Mouse (Mus musculus) heart, embryonic 10.5 days (tissue): ENCODE data around the gene Adgrb3. TPM values are rescaled to one million over a fixed set of nuclear protein-coding genes. Genes with fewer than 3 reads are reported as not detected.
"Not testable (repeated sequence)": the region's sequence is repeated elsewhere in the genome, so short reads cannot be mapped to it uniquely, and the experiment has no call there.

Experiments used
- DNase-seq: peaks from one replicate; pipeline ENCODE4 v3.0.0-alpha.2; 2017; ENCODE audit warnings: low spot score
- H3K27ac ChIP-seq: fragments of 300-500 bp; sonication (generic); 2 replicates; pipeline ENCODE4 v1.5.1; 2016; ENCODE audit warnings: mild to moderate bottlenecking
- H3K27me3 ChIP-seq: fragments of 300-500 bp; sonication (generic); 2 replicates; pipeline ENCODE4 v1.6.1; 2016; ENCODE audit warnings: mild to moderate bottlenecking; ENCODE audit not compliant: poor library complexity, insufficient read depth, severe bottlenecking
- H3K36me3 ChIP-seq: fragments of 300-500 bp; sonication (generic); 2 replicates; pipeline ENCODE4 v1.6.1; 2016; ENCODE audit warnings: mild to moderate bottlenecking, moderate library complexity
- H3K4me1 ChIP-seq: fragments of 300-500 bp; sonication (generic); 2 replicates; pipeline ENCODE4 v1.6.1; 2016; ENCODE audit warnings: mild to moderate bottlenecking
- H3K4me3 ChIP-seq: fragments of 300-500 bp; sonication (generic); 2 replicates; pipeline ENCODE4 v1.5.1; 2016; ENCODE audit warnings: mild to moderate bottlenecking, moderate library complexity
- H3K9me3 ChIP-seq: fragments of 300-500 bp; sonication (generic); 2 replicates; pipeline ENCODE4 v1.6.1; 2016; ENCODE audit warnings: mild to moderate bottlenecking, moderate library complexity
- WGBS: fragments of 180-500 bp; shearing (Covaris S2); methylation state at CpG from one replicate; pipeline ENCODE4 v1.1.7; 2016; 5-methylcytosine and 5-hydroxymethylcytosine counted together
- polyA plus RNA-seq: library from polyadenylated mRNA; unstranded; fragments of >200 nt; fragmentation: Nextera tagmentation; extraction: Ambion mirVana; gene quantifications from 2 replicates; pipeline ENCODE4 v1.2.1, GENCODE M21; 2016

The Adgrb3 gene
- polyA plus RNA-seq, 1 experiment from 2014 or later: 0.43 TPM

GRCm38 (mm10) chr1:25697179-25697578 lies 132.3 kb downstream of the Adgrb3 start:
- Histone ChIP-seq H3K4me1 (no peaks in the 10 kb centered on the region), H3K27me3 (no peaks in the 10 kb centered on the region), H3K4me3 (no peak overlapping the region), H3K9me3 (no peaks in the 10 kb centered on the region), H3K27ac (no peak overlapping the region), H3K36me3 (no peaks in the 10 kb centered on the region)
- no peak for DNase-seq
- 80% methylated on average over 4 of the region's 4 CpGs for WGBS

GRCm38 (mm10) chr1:25696771-25697170 lies 132.7 kb downstream of the Adgrb3 start:
- Histone ChIP-seq H3K4me1 (no peaks in the 10 kb centered on the region), H3K9me3 (no peaks in the 10 kb centered on the region), H3K36me3 (no peaks in the 10 kb centered on the region), H3K27me3 (no peaks in the 10 kb centered on the region), H3K27ac (no peak overlapping the region), H3K4me3 (no peak overlapping the region)
- 54% methylated on average over 3 of the region's 3 CpGs for WGBS
- no peak for DNase-seq

GRCm38 (mm10) chr1:25682118-25682517 lies 147.4 kb downstream of the Adgrb3 start:
- no peak overlapping the region for H3K27ac ChIP-seq
- H3K9me3 ChIP-seq: no peaks in the 10 kb centered on the region
- H3K4me3 ChIP-seq: no peak overlapping the region
- DNase-seq: no peak
- no peaks in the 10 kb centered on the region for H3K4me1 ChIP-seq
- WGBS: 75% methylated on average over 3 of the region's 3 CpGs
- no peaks in the 10 kb centered on the region for H3K27me3 ChIP-seq
- no peaks in the 10 kb centered on the region for H3K36me3 ChIP-seq

GRCm38 (mm10) chr1:25679656-25680055 lies 149.9 kb downstream of the Adgrb3 start:
- H3K27me3 ChIP-seq: no peaks in the 10 kb centered on the region
- no peaks in the 10 kb centered on the region for H3K36me3 ChIP-seq
- no peak overlapping the region for H3K4me3 ChIP-seq
- 58% methylated on average over 2 of the region's 2 CpGs for WGBS
- no peaks in the 10 kb centered on the region for H3K4me1 ChIP-seq
- no peaks in the 10 kb centered on the region for H3K9me3 ChIP-seq
- no peak overlapping the region for H3K27ac ChIP-seq
- no peak for DNase-seq

GRCm38 (mm10) chr1:25652717-25653116 lies 176.8 kb downstream of the Adgrb3 start:
- no peaks in the 10 kb centered on the region for H3K36me3 ChIP-seq
- no peak overlapping the region for H3K4me3 ChIP-seq
- WGBS: 89% methylated on average over 1 of the region's 1 CpGs
- DNase-seq: no peak
- H3K27ac ChIP-seq: no peak overlapping the region
- H3K4me1 ChIP-seq: no peaks in the 10 kb centered on the region
- no peaks in the 10 kb centered on the region for H3K27me3 ChIP-seq
- no peaks in the 10 kb centered on the region for H3K9me3 ChIP-seq

GRCm38 (mm10) chr1:25644256-25644655 lies 185.3 kb downstream of the Adgrb3 start:
- no peak overlapping the region for H3K4me3 ChIP-seq
- no peaks in the 10 kb centered on the region for H3K4me1 ChIP-seq
- H3K27ac ChIP-seq: no peak overlapping the region
- H3K27me3 ChIP-seq: no peaks in the 10 kb centered on the region
- no peak for DNase-seq
- no peaks in the 10 kb centered on the region for H3K36me3 ChIP-seq
- H3K9me3 ChIP-seq: no peaks in the 10 kb centered on the region
- 82% methylated on average over 5 of the region's 5 CpGs for WGBS

GRCm38 (mm10) chr1:25621458-25621857 lies 208.0 kb downstream of the Adgrb3 start:
- WGBS: 65% methylated on average over 4 of the region's 4 CpGs
- H3K36me3 ChIP-seq: no peaks in the 10 kb centered on the region
- no peak overlapping the region for H3K4me3 ChIP-seq

GRCm38 (mm10) chr1:25616954-25617353 lies 212.6 kb downstream of the Adgrb3 start:
- Histone ChIP-seq H3K36me3 (no peaks in the 10 kb centered on the region), H3K27ac (no peak overlapping the region), H3K4me3 (no peak overlapping the region), H3K9me3 (no peaks in the 10 kb centered on the region), H3K27me3 (no peaks in the 10 kb centered on the region), H3K4me1 (no peaks in the 10 kb centered on the region)
- DNase-seq: no peak

More at GRCm38 (mm10) chr1:25621458-25621857, 208.0 kb downstream of the Adgrb3 start:
- Histone ChIP-seq H3K4me1 (no peaks in the 10 kb centered on the region), H3K27me3 (no peaks in the 10 kb centered on the region), H3K9me3 (no peaks in the 10 kb centered on the region), H3K27ac (no peak overlapping the region)
- no peak for DNase-seq

GRCm38 (mm10) chr1:25610776-25611175 lies 218.7 kb downstream of the Adgrb3 start:
- not testable (repeated sequence) for H3K4me1 ChIP-seq, H3K27me3 ChIP-seq, DNase-seq, H3K27ac ChIP-seq, H3K36me3 ChIP-seq, H3K4me3 ChIP-seq, H3K9me3 ChIP-seq

GRCm38 (mm10) chr1:25598941-25599340 lies 230.6 kb downstream of the Adgrb3 start:
- 87% methylated on average over 5 of the region's 5 CpGs for WGBS
- H3K4me1 ChIP-seq: no peaks in the 10 kb centered on the region
- H3K27me3 ChIP-seq: no peaks in the 10 kb centered on the region
- no peaks in the 10 kb centered on the region for H3K36me3 ChIP-seq
- no peak overlapping the region for H3K4me3 ChIP-seq
- DNase-seq: no peak
- no peak overlapping the region for H3K27ac ChIP-seq
- no peaks in the 10 kb centered on the region for H3K9me3 ChIP-seq

GRCm38 (mm10) chr1:25588568-25589118 lies 240.9 kb downstream of the Adgrb3 start:
- H3K27ac ChIP-seq: no peak overlapping the region
- no peak overlapping the region for H3K4me3 ChIP-seq
- no peaks in the 10 kb centered on the region for H3K27me3 ChIP-seq
- H3K36me3 ChIP-seq: no peaks in the 10 kb centered on the region
- no peaks in the 10 kb centered on the region for H3K4me1 ChIP-seq
- no peaks in the 10 kb centered on the region for H3K9me3 ChIP-seq
- 57% methylated on average over 2 of the region's 2 CpGs for WGBS
- no peak for DNase-seq

- no peaks in the 10 kb centered on the region for H3K27me3 ChIP-seq
- no peak overlapping the region for H3K27ac ChIP-seq
- H3K4me3 ChIP-seq: no peak overlapping the region
- 86% methylated on average over 1 of the region's 1 CpGs for WGBS
- no peaks in the 10 kb centered on the region for H3K4me1 ChIP-seq
- no peaks in the 10 kb centered on the region for H3K9me3 ChIP-seq
- DNase-seq: no peak
- no peaks in the 10 kb centered on the region for H3K36me3 ChIP-seq
Measured at GRCm38 (mm10) chr1:25581698-25582097, 247.8 kb downstream of the Adgrb3 start.

- Histone ChIP-seq H3K27me3 (no peaks in the 10 kb centered on the region), H3K27ac (no peak overlapping the region), H3K4me3 (no peak overlapping the region), H3K4me1 (no peaks in the 10 kb centered on the region), H3K9me3 (no peaks in the 10 kb centered on the region), H3K36me3 (no peaks in the 10 kb centered on the region)
- DNase-seq: no peak
- 76% methylated on average over 4 of the region's 4 CpGs for WGBS
Measured at GRCm38 (mm10) chr1:25577836-25578235, 251.7 kb downstream of the Adgrb3 start.

GRCm38 (mm10) chr1:25576598-25576997 lies 252.9 kb downstream of the Adgrb3 start:
- WGBS: 83% methylated on average over 6 of the region's 6 CpGs
- Histone ChIP-seq H3K9me3 (no peaks in the 10 kb centered on the region), H3K4me3 (no peak overlapping the region), H3K4me1 (no peaks in the 10 kb centered on the region), H3K27ac (no peak overlapping the region), H3K36me3 (no peaks in the 10 kb centered on the region), H3K27me3 (no peaks in the 10 kb centered on the region)
- DNase-seq: no peak
